Mouse (Mus musculus) ES-E14 (cell line): ENCODE results near the gene Gucy2d. TPM values are rescaled to one million over a fixed set of nuclear protein-coding genes. Genes with fewer than 3 reads are reported as not detected.

ENCODE experiments used
- DNase-seq: peaks from one replicate; pipeline ENCODE4 v3.0.0-alpha.2; 2013; ENCODE audit warnings: low read depth, low spot score
- H3K27ac ChIP-seq: 2 replicates; pipeline ENCODE4 v1.5.1; 2012; ENCODE audit warnings: low read depth, mild to moderate bottlenecking, low read length, moderate library complexity, mixed read lengths; ENCODE audit not compliant: poor library complexity, insufficient read depth, severe bottlenecking
- H3K36me3 ChIP-seq: 2 replicates; pipeline ENCODE4 v1.6.1; 2012; ENCODE audit warnings: mild to moderate bottlenecking, low read length, moderate library complexity, mixed read lengths; ENCODE audit not compliant: control insufficient read depth, poor library complexity, insufficient read depth, severe bottlenecking
- H3K4me1 ChIP-seq, 2 experiments: fragments of 150-350 bp in 1 of 2; sonication (generic) in 1 of 2; 2 replicates each; pipeline ENCODE4 v1.6.1; 2012; ENCODE audit warnings: low read length in 2 of 2, mild to moderate bottlenecking in 1 of 2, mixed read lengths in 1 of 2; ENCODE audit not compliant: control insufficient read depth in 2 of 2, insufficient read depth in 2 of 2, poor library complexity in 1 of 2
- H3K4me3 ChIP-seq, 2 experiments: fragments of 150-350 bp in 1 of 2; sonication (generic) in 1 of 2; 2 replicates each; pipeline ENCODE4 v1.5.1; 2012; ENCODE audit warnings: low read length in 2 of 2, low read depth in 1 of 2, mild to moderate bottlenecking in 1 of 2, mixed read lengths in 1 of 2; ENCODE audit not compliant: insufficient read depth in 1 of 2, poor library complexity in 1 of 2, severe bottlenecking in 1 of 2
- H3K9ac ChIP-seq: 2 replicates; pipeline ENCODE4 v1.6.1; 2012; ENCODE audit warnings: low read depth, mild to moderate bottlenecking, low read length, mixed read lengths; ENCODE audit not compliant: poor library complexity, insufficient read depth, severe bottlenecking
- H3K9me3 ChIP-seq: fragments of 150-350 bp; sonication (generic); 2 replicates; pipeline ENCODE4 v1.6.1; 2012; ENCODE audit warnings: low read depth, mild to moderate bottlenecking, low read length; ENCODE audit not compliant: control insufficient read depth, insufficient read depth
- CHD2 ChIP-seq: IDR thresholded peaks from 2 replicates; pipeline ENCODE4 v1.6.1; 2014; ENCODE audit warnings: mild to moderate bottlenecking, low read depth, low read length, inconsistent platforms
- HCFC1 ChIP-seq: IDR thresholded peaks from 2 replicates; pipeline ENCODE4 v1.6.1; 2012; ENCODE audit warnings: low read length, inconsistent platforms, borderline replicate concordance; ENCODE audit not compliant: insufficient read depth
- MAFK ChIP-seq: IDR thresholded peaks from 2 replicates; pipeline ENCODE4 v1.6.1; 2014; ENCODE audit warnings: mild to moderate bottlenecking, low read depth, low read length, inconsistent platforms; ENCODE audit not compliant: insufficient read depth
- ZC3H11A ChIP-seq: IDR thresholded peaks from 2 replicates; pipeline ENCODE4 v1.6.1; 2012; ENCODE audit warnings: low read depth, mild to moderate bottlenecking, inconsistent platforms, low read length, borderline replicate concordance
- ZNF384 ChIP-seq: IDR thresholded peaks from 2 replicates; pipeline ENCODE4 v1.6.1; 2012; ENCODE audit warnings: low read depth, low read length, inconsistent platforms
- in situ Hi-C, 2 experiments: fragments of 600-800 bp; cut with MboI; formaldehyde crosslinking; loops; one replicate each; pipeline ENCODE4 v1.15.1; 2025; ENCODE audit warnings: low sequenced_read_pairs in 2 of 2, inconsistent platforms in 1 of 2; ENCODE audit not compliant: unreplicated experiment in 2 of 2
- total RNA-seq: library from RNA; depleted of rRNA; stranded (reverse); fragments of 300-350 nt; gene quantifications from 2 replicates; pipeline ENCODE4 v1.2.3, GENCODE M21; 2012

The Gucy2d gene
- total RNA-seq, 1 experiment, result not detected

- H3K9ac ChIP-seq, result no peak overlapping the region
- no peaks in the 10 kb centered on the region for H3K9me3 ChIP-seq
- no peak overlapping the region for H3K27ac ChIP-seq
- H3K4me3 ChIP-seq, result no peak overlapping the region
- no peaks in the 10 kb centered on the region for H3K36me3 ChIP-seq
- in situ Hi-C loops, result no loop called here
- H3K4me1 ChIP-seq, result no peaks in the 10 kb centered on the region
- DNase-seq, result no peak
- no peak for TF ChIP-seq HCFC1
- no peak for TF ChIP-seq CHD2
- TF ChIP-seq MAFK, result no peak
- no peak for TF ChIP-seq ZNF384
- no peak for TF ChIP-seq ZC3H11A
Measured at GRCm38 (mm10) chr7:98402582-98403574, 37.3 kb upstream of the Gucy2d start.

- H3K9ac ChIP-seq, result no peak overlapping the region
- in situ Hi-C loops, result no loop called here
Measured at GRCm38 (mm10) chr7:98403996-98404395, 36.2 kb upstream of the Gucy2d start.

GRCm38 (mm10) chr7:98407615-98408014 lies 32.6 kb upstream of the Gucy2d start:
- Histone ChIP-seq H3K27ac (no peak overlapping the region), H3K36me3 (no peaks in the 10 kb centered on the region), H3K9ac (no peak overlapping the region), H3K4me1 (no peaks in the 10 kb centered on the region), H3K4me3 (no peak overlapping the region), H3K9me3 (no peaks in the 10 kb centered on the region)
- DNase-seq, result no peak
- in situ Hi-C loops, result no loop called here
- TF ChIP-seq HCFC1, result no peak
- TF ChIP-seq ZNF384, result no peak
- TF ChIP-seq ZC3H11A, result no peak
- TF ChIP-seq MAFK, result no peak
- TF ChIP-seq CHD2, result no peak

More at GRCm38 (mm10) chr7:98403996-98404395, 36.2 kb upstream of the Gucy2d start:
- TF ChIP-seq CHD2 (no peak), ZC3H11A (no peak), ZNF384 (no peak), HCFC1 (no peak), MAFK (no peak)
- H3K9me3 ChIP-seq, result no peaks in the 10 kb centered on the region
- no peak overlapping the region for H3K27ac ChIP-seq
- no peaks in the 10 kb centered on the region for H3K36me3 ChIP-seq
- no peaks in the 10 kb centered on the region for H3K4me1 ChIP-seq
- no peak overlapping the region for H3K4me3 ChIP-seq
- DNase-seq, result no peak

- Histone ChIP-seq H3K9ac (no peak overlapping the region), H3K4me1 (no peaks in the 10 kb centered on the region), H3K36me3 (no peaks in the 10 kb centered on the region), H3K9me3 (no peaks in the 10 kb centered on the region), H3K27ac (no peak overlapping the region), H3K4me3 (no peak overlapping the region)
- in situ Hi-C loops, result no loop called here
- DNase-seq, result no peak
- TF ChIP-seq MAFK (no peak), ZC3H11A (no peak), CHD2 (no peak), HCFC1 (no peak), ZNF384 (no peak)
Measured at GRCm38 (mm10) chr7:98413115-98413514, 27.1 kb upstream of the Gucy2d start.
